Mouse (Mus musculus) neural tube, embryonic 12.5 days (tissue): ENCODE measurements around the gene Twist2. TPM values are rescaled to one million over a fixed set of nuclear protein-coding genes. Genes with fewer than 3 reads are reported as not detected.

ENCODE experiments used
- ATAC-seq: fragments of 200-750 bp; cut with Nextera tagmentation; 2 replicates; pipeline ENCODE4 v1.8.0; 2017; ENCODE audit warnings: low read depth, mild to moderate bottlenecking, moderate TSS enrichment, moderate library complexity; ENCODE audit not compliant: low FRiP score
- H3K27ac ChIP-seq: fragments of 300-500 bp; sonication (generic); 2 replicates; pipeline ENCODE4 v1.5.1; 2016
- H3K27me3 ChIP-seq: fragments of 300-500 bp; sonication (generic); replicated peaks from 2 replicates; pipeline ENCODE4 v1.6.1; 2016; ENCODE audit warnings: mild to moderate bottlenecking
- H3K36me3 ChIP-seq: fragments of 300-500 bp; sonication (generic); 2 replicates; pipeline ENCODE4 v1.6.1; 2016; ENCODE audit warnings: mild to moderate bottlenecking
- H3K4me1 ChIP-seq: fragments of 300-500 bp; sonication (generic); 2 replicates; pipeline ENCODE4 v1.6.1; 2016
- H3K4me2 ChIP-seq: fragments of 300-500 bp; sonication (generic); replicated peaks from 2 replicates; pipeline ENCODE4 v1.6.1; 2016; ENCODE audit warnings: mild to moderate bottlenecking
- H3K4me3 ChIP-seq: fragments of 300-500 bp; sonication (generic); 2 replicates; pipeline ENCODE4 v1.5.1; 2016
- H3K9ac ChIP-seq: fragments of 300-500 bp; sonication (generic); 2 replicates; pipeline ENCODE4 v1.6.1; 2016; ENCODE audit warnings: mild to moderate bottlenecking
- H3K9me3 ChIP-seq: fragments of 300-500 bp; sonication (generic); 2 replicates; pipeline ENCODE4 v1.6.1; 2016; ENCODE audit warnings: mild to moderate bottlenecking
- WGBS: fragments of 180-500 bp; shearing (Covaris S2); methylation state at CpG from one replicate; pipeline ENCODE4 v1.1.7; 2016; 5-methylcytosine and 5-hydroxymethylcytosine counted together
- polyA plus RNA-seq: library from polyadenylated mRNA; unstranded; fragments of >200 nt; fragmentation: Nextera tagmentation; extraction: Ambion mirVana; gene quantifications from 2 replicates; pipeline ENCODE4 v1.2.1, GENCODE M21; 2016

Gene Twist2
- polyA plus RNA-seq, 1 experiment from 2014 or later: 9.3 TPM

DNA sequence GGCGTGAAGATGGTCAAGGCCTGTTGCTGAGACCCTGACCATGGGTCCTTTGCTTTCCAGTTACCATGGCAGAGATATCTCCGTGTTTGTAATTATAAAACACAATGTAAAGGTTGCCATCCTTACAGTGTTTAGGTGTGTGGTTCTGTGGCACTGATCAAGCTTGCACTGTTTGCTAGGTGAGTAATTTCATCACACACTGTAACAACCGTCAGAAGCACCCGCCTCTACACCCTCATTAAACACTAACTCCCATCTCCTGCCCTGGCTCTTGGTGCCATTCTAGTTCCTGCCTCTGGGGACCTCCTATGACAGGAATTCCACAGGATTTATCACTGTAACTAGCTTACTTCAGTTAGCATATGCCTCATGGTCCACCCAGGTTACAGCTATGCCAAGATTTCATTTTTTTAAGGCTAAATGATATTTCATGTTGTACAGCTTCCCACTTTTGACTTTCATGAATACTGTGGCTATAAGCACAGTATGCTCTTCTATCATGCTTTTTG is 21.1 kb downstream of the Twist2 start:
- no peak overlapping the region for H3K9ac ChIP-seq
- H3K4me3 ChIP-seq: no peak overlapping the region
- 84% methylated on average over 4 of the region's 4 CpGs for WGBS
- H3K4me1 ChIP-seq: peaks cover 3% of the 10 kb centered on the region
- no peak overlapping the region for H3K4me2 ChIP-seq
- no peak for ATAC-seq
- no peaks in the 10 kb centered on the region for H3K36me3 ChIP-seq
- H3K27ac ChIP-seq: no peak overlapping the region
- no peaks in the 10 kb centered on the region for H3K27me3 ChIP-seq
- H3K9me3 ChIP-seq: no peaks in the 10 kb centered on the region

DNA sequence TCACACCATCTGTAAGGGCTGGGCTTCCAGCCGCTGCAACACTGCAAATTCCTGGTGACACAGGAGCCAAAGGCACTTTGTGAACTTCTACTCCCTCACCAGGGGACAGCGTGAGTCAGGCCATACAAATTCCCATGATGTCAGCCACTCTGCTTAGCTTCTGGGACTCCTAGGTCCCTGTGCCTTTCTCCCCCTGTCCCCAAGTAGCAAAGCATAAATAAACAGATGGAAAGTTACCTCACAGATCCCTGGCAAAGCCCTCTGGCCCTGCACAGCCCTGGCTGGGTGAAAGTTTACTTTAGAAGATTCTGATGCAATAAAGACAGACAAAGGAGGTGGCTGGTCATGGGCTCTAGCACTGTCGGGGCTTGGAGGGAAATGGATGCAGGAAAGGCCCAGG is 22.3 kb downstream of the Twist2 start:
- Histone ChIP-seq H3K9me3 (no peaks in the 10 kb centered on the region), H3K27me3 (no peaks in the 10 kb centered on the region), H3K4me1 (peaks cover 3% of the 10 kb centered on the region), H3K9ac (no peak overlapping the region), H3K4me2 (no peak overlapping the region), H3K4me3 (no peak overlapping the region), H3K36me3 (no peaks in the 10 kb centered on the region), H3K27ac (no peak overlapping the region)
- no peak for ATAC-seq
- 57% methylated on average over 3 of the region's 3 CpGs for WGBS

DNA sequence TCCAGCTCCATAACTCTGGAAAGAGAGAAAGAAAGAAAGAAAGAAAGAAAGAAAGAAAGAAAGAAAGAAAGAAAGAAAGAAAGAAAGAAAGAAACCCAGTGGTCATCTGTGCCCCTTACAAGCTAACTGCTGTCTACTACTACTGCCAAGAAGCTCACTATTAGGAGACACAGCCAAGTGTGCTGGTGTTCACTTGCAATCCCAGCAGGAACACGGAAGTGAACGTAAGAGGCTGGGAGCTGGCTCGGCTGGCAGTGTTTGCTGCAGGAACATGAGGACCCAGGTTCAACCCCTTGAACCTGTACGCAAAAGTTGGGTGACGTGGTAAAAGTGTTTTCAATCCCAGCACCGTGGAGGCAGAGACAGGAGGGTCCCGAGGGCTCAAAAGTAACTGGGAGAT is 22.7 kb downstream of the Twist2 start:
- peaks cover 3% of the 10 kb centered on the region for H3K4me1 ChIP-seq
- no peak for ATAC-seq
- H3K9ac ChIP-seq: no peak overlapping the region
- H3K27me3 ChIP-seq: no peaks in the 10 kb centered on the region
- H3K27ac ChIP-seq: no peak overlapping the region
- H3K36me3 ChIP-seq: no peaks in the 10 kb centered on the region
- H3K4me3 ChIP-seq: no peak overlapping the region
- H3K4me2 ChIP-seq: no peak overlapping the region
- WGBS: 85% methylated on average over 7 of the region's 7 CpGs
- H3K9me3 ChIP-seq: no peaks in the 10 kb centered on the region

DNA sequence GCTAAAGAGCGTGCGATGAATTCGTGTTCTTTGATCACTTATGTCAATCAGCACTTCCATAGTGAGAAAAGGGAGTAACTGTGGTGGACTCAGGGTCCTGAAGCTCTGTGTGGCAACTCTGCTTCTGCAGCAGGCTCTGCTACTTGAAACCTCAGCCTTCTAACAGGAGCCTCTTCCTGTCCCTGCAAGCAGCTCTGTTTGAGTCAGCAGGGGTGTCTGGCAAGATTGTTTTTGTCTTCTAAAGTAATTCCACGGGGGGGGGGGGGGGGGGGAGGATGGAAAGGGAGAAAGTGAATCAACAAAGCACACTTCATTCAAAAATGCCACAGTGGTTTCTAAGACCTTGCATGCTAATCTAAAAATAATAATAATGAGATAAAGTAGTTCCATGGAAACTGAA is 24.0 kb downstream of the Twist2 start:
- ATAC-seq: no peak
- Histone ChIP-seq H3K27ac (no peak overlapping the region), H3K36me3 (no peaks in the 10 kb centered on the region), H3K4me1 (peaks cover 3% of the 10 kb centered on the region), H3K27me3 (no peaks in the 10 kb centered on the region), H3K9me3 (no peaks in the 10 kb centered on the region), H3K4me2 (no peak overlapping the region), H3K9ac (no peak overlapping the region), H3K4me3 (no peak overlapping the region)
- 57% methylated on average over 4 of the region's 4 CpGs for WGBS

DNA sequence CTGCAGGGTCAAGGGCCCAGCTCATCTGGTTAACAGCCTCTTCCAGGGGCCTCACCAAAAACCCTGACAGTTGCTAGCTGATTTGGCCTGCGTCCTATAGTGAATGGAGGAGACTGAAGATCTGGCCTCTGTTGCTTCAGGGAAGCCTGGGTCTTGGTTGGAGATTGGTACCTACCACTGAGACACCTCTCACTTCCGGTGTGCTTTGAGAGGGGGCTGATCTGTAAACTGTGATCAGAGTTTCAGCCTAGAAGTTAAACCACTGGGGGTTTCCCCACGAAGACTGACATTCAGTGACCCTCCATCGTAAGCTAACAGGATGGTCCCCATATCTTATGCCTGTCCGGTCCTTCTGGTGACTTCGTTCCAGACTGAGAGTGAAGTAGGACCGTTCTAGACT is 30.7 kb downstream of the Twist2 start:
- H3K4me2 ChIP-seq: no peak overlapping the region
- ATAC-seq: no peak
- H3K9me3 ChIP-seq: no peaks in the 10 kb centered on the region
- no peaks in the 10 kb centered on the region for H3K27me3 ChIP-seq
- H3K4me1 ChIP-seq: no peaks in the 10 kb centered on the region
- no peak overlapping the region for H3K9ac ChIP-seq
- H3K36me3 ChIP-seq: no peaks in the 10 kb centered on the region
- no peak overlapping the region for H3K27ac ChIP-seq
- H3K4me3 ChIP-seq: no peak overlapping the region
- WGBS: 91% methylated on average over 7 of the region's 7 CpGs

DNA sequence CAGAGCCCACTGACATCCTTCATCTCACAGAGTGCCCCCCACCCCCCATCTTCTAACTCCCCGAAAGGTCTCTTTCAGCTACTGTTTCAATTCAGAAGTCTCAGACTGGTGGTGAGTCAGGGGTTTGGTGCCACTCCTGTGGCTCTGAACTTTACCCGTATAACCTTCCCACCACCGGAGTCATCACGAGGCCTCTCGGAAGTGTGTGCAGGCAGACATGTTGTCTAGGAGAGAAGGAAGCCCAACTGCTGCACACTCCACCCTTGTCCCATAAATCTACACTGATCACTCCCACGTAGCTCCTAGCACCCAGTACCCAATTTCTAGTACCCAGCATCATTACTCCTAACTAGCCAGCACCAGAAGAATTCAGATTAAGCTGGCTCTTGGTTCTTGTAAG is 38.3 kb downstream of the Twist2 start:
- WGBS: 75% methylated on average over 6 of the region's 6 CpGs
- Histone ChIP-seq H3K36me3 (no peaks in the 10 kb centered on the region), H3K4me3 (no peak overlapping the region), H3K9me3 (no peaks in the 10 kb centered on the region), H3K4me1 (peaks cover 13% of the 10 kb centered on the region), H3K27ac (no peak overlapping the region), H3K27me3 (no peaks in the 10 kb centered on the region), H3K9ac (no peak overlapping the region), H3K4me2 (no peak overlapping the region)
- no peak for ATAC-seq

DNA sequence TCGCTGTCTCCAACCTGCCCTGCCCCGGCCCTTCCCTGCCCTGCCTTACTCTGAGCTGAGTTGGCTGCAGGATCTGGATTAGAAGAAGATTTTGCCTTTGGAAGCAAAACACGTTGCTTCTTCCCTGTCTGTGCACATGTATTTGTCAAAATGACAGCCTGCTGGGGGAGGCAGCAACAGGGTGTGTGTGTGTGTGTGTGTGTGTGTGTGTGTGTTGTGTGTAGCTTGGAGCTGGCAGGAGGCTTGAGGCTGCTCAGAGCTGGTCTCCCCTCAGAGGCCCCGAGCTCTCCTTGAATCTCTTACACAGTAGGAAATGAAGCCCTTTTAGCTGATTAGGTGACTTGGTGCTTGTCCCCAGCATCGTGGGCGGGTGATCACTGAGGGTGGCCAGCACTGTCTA is 38.7 kb downstream of the Twist2 start:
- no peaks in the 10 kb centered on the region for H3K27me3 ChIP-seq
- no peaks in the 10 kb centered on the region for H3K9me3 ChIP-seq
- no peak for ATAC-seq
- H3K9ac ChIP-seq: no peak overlapping the region
- no peak overlapping the region for H3K4me2 ChIP-seq
- H3K36me3 ChIP-seq: no peaks in the 10 kb centered on the region
- 83% methylated on average over 6 of the region's 6 CpGs for WGBS
- peaks cover 13% of the 10 kb centered on the region for H3K4me1 ChIP-seq
- H3K4me3 ChIP-seq: no peak overlapping the region
- H3K27ac ChIP-seq: no peak overlapping the region

DNA sequence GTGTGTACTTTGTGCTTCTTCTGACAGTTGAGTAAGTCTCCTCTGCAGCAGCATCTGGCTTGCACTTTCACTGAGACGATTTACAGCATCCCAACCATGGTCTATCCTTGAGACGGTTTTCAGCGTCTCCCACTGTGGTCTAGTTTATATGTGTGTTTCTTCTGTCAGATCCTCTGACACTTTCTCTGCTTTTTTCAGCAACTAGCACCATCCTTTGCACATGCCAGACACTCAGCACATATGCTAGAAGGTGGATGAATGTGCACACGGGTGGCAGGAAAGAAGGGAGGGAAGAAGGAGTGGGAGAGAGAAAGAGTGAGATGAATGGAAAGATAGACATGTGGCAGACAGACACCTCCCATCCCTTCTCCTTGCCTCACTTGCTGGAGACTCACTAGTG is 43.0 kb downstream of the Twist2 start:
- no peak for ATAC-seq
- no peaks in the 10 kb centered on the region for H3K36me3 ChIP-seq
- WGBS: 73% methylated on average over 4 of the region's 4 CpGs
- H3K27me3 ChIP-seq: no peaks in the 10 kb centered on the region
- H3K27ac ChIP-seq: no peak overlapping the region
- H3K9me3 ChIP-seq: no peaks in the 10 kb centered on the region
- peaks cover 3% of the 10 kb centered on the region; the same call in 1 of the 2 replicates for H3K4me1 ChIP-seq
- no peak overlapping the region for H3K9ac ChIP-seq
- no peak overlapping the region for H3K4me2 ChIP-seq
- H3K4me3 ChIP-seq: no peak overlapping the region

DNA sequence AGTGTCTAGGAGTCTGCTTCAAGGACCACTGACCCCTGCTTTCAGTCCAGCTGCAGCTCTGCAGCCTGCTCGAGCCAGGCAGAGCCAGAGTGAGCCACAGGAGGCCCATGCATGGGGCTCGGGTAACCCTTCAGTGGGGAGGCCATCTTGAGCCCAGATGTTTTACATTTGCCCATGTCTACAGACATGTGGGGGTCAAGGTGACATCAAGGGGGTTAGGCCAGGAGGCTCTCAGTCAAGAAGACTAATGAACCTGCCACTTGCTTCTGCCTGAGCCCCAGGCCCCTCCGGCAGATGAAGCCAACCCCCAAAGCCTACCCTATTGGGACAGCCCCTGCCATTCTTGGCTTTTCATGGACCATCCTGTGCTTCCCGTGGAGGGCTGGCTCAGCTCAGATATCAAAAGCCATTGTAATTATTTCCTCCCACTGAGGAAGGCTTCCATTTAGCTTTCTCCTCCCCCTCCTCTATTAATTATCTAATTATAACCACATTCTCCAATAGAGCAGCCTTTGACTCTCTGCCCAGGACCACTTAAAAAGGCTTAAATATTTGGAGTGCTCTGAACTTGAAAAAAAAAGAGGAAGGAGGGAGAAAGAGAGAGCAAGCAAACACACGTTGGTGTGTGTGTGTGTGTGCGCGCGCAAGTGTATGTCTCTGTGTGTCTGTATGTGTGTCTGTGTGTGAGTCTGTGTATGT is 43.6 kb downstream of the Twist2 start:
- Histone ChIP-seq H3K36me3 (no peaks in the 10 kb centered on the region), H3K9me3 (no peaks in the 10 kb centered on the region), H3K4me2 (no peak overlapping the region), H3K4me3 (no peak overlapping the region), H3K4me1 (no peaks in the 10 kb centered on the region), H3K27ac (no peak overlapping the region), H3K27me3 (no peaks in the 10 kb centered on the region), H3K9ac (no peak overlapping the region)
- WGBS: 63% methylated on average over 8 of the region's 8 CpGs
- no peak for ATAC-seq

DNA sequence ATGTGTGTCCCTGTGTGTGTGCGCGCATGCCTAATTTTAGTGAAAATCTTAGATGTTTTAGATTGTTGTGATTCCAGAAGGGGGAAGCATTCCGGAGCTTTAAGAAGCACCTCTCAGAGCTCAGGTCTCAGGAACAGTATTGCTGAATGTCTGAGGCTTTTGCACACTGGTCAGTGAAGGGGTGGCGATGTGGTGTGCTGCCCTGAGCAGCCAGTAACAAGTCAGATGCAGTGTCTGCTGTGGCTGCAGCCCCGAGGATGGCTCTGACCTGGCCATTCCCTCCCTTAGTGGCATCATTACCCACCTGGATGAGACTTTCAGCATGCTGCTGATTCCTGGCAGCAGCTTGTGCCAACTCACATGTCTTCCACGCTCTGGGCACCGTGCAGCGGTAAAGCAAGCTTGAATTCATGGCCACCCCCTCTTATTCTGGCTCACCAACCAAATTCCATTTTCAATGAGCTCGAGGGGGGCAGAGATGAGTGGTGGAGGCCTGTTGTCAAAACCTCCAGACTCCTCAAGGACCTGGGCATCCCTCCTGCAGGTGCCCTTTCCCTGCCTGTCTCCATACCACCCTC is 44.2 kb downstream of the Twist2 start:
- H3K27ac ChIP-seq: no peak overlapping the region
- no peaks in the 10 kb centered on the region for H3K27me3 ChIP-seq
- WGBS: 81% methylated on average over 9 of the region's 9 CpGs
- ATAC-seq: no peak
- no peak overlapping the region for H3K4me3 ChIP-seq
- H3K4me2 ChIP-seq: no peak overlapping the region
- H3K9ac ChIP-seq: no peak overlapping the region
- H3K36me3 ChIP-seq: no peaks in the 10 kb centered on the region
- no peaks in the 10 kb centered on the region for H3K4me1 ChIP-seq
- no peaks in the 10 kb centered on the region for H3K9me3 ChIP-seq

DNA sequence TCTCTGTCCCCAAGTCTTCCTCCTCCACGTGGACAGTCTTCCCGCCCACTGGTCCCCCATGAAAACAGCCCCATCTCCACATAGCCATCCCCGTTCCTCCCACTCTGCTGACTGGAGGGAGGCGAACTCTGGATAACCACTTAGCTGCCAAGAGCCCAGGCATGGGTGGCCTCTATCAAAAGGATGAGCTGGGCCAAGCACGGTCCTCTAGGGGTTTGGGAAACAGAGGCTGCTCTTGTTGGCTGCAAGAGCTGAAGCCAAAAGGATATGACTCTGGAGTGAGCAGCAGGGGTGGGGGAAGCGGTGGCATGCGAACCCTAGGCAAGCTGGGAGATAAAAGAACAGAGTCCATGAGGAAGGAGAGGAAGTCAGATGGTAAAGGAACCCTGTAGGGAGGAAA is 50.0 kb downstream of the Twist2 start:
- no peaks in the 10 kb centered on the region for H3K36me3 ChIP-seq
- 81% methylated on average over 7 of the region's 7 CpGs for WGBS
- H3K27ac ChIP-seq: no peak overlapping the region
- no peak overlapping the region for H3K4me2 ChIP-seq
- ATAC-seq: no peak
- H3K27me3 ChIP-seq: no peaks in the 10 kb centered on the region
- no peak overlapping the region for H3K4me3 ChIP-seq
- no peaks in the 10 kb centered on the region for H3K4me1 ChIP-seq
- no peaks in the 10 kb centered on the region for H3K9me3 ChIP-seq
- no peak overlapping the region for H3K9ac ChIP-seq

DNA sequence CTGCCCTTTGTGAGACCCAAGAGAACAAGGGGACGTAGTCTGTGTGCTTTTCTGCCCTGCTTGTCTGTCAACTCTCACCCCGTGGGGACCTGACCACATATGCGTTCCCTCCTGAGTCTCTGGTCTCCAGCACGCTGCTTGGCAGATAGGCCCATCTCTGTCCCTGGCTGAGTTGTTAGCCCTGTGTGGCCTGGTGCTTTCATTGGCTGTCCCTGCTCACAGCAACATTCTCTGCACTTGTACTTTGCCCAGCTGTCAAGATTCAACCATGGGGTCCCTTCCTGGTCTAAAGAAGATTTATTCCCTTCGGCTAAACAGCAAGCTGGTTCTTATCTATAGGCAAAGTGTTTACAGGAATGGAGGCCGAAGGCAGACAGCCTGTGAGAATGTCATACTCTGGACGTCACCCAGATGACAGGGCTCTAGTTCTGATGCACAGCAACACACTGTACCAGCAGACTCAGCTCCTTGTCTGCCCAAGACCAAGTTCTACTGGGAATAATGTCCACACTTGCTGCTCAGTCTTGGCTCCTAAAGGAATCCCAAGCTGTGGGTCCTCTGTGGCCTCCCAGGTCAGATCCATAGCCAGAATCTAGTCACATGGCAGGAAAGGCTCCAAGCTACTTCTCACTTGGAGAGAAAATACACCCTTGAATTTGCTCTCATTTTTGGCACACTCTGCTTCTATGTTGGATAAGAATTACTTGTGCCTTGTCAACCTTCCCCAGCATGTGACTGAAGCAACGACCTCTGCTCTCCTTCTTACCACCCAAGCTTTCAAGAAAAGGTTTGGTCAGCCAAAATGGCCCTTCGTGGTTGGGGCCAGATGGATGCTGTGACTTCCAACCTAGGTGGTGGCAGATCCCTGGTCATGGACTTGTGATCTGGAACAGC is 55.8 kb downstream of the Twist2 start:
- H3K27me3 ChIP-seq: no peaks in the 10 kb centered on the region
- no peaks in the 10 kb centered on the region for H3K4me1 ChIP-seq
- H3K27ac ChIP-seq: no peak overlapping the region
- H3K36me3 ChIP-seq: no peaks in the 10 kb centered on the region
- no peak overlapping the region for H3K9ac ChIP-seq
- H3K4me3 ChIP-seq: no peak overlapping the region
- ATAC-seq: no peak
- WGBS: 85% methylated on average over 9 of the region's 9 CpGs
- no peak overlapping the region for H3K4me2 ChIP-seq
- H3K9me3 ChIP-seq: no peaks in the 10 kb centered on the region
